Mouse (Mus musculus) naive thymus-derived CD4-positive, alpha-beta T cell, adult 2 months (primary cell): ENCODE results near the gene Brd9.
"Not testable (repeated sequence)": the region's sequence is repeated elsewhere in the genome, so short reads cannot be mapped to it uniquely, and the experiment has no call there.

Experiments used
- DNase-seq: peaks from one replicate; pipeline ENCODE4 v3.0.0-alpha.2; 2011; ENCODE audit warnings: low read depth

Gene Brd9

DNA sequence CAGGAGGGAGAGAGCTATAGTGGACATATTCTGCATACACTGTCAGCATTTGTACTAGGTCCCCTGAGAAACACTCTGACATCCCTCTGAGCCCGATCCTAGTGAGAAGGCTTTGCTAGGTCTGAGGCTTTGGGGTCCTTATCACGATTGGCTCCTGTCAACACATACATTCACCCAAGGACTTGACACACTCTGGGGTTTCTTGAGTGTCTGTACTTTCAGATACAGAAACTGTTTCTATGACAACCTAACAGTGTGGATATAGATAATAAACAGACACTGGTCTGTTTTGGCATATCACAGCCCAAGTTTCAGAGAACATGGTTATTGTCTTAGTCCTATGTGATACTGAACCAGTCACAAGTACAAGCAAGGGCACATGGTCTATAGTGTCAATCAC lies 53.1 kb downstream of the Brd9 start:
- no peak for DNase-seq

DNA sequence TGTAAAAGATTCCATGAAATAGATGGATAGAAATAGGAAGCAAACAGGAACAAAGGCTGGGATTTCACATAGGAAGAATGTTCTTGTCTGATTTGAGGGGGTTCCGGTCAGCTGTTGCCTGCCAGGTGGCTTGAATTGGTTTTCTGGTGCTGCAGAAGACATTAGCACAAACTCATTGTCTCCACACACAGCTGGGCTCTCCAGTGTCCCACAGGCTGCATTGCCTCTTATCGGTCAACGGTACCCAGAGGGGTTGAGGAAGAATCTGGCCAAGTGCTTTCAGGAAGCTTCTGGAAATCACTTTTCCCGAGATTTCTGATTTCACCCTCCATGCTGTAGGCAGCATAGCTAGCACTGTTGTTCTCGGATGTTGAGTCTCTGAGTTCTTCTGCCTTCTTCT lies 53.7 kb downstream of the Brd9 start:
- DNase-seq, result no peak

DNA sequence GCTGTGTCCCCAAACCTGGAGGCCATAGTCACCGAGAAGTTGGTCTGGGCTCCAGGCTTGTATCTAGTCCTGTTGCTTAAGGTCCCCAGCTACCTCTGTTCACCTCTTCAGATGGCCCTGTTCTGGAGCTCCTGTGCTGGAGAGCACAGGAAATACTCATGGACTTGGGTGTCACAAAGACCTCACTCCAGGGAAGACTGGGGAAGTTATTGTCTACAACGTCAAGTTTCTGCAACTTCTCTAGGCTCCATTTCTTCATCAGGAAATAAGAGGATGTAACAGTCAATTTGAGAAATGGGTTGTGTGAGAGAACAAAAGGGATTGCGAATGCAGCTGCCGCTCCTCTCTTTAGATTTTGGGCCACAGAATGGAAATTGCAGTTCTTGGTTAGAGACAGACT lies 58.8 kb downstream of the Brd9 start:
- no peak for DNase-seq

DNA sequence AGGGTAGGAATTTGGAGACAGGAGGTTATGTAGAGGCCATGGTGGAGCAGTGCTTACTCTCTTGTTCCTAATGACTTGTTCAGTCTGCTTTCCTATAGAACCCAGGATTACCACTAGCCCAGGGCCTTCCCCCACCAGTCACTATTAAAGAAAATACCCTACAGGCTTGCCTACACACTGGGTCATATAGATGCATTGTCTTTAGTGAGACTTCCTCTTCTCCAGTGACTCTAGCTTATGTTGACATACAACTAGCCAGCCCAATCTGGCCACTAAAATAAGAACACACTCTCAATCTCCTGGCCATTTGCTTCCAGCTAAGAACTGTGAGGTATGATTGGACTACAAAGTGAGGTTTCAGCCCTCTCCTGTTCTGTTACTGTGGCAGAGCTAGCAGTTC lies 62.9 kb downstream of the Brd9 start:
- no peak for DNase-seq

DNA sequence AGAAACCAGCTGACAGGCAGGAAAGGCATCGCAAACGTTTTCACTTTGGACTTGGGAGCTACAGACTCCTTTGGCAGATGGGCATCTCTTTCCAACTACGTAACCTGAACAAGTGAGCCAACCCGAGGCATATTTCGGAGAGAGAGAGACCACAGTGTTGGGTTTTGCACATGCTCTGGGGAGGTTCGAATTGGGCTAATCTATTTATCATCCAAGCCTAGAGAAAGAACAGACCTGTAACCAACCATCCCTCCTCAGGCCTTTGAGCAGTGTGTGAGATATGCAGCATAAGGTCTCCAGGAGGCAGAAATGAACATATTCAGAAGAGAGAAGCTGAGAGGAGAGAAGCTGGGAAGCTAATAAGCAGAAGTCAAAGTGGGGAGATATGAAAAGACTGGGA lies 63.4 kb downstream of the Brd9 start:
- DNase-seq, result no peak

DNA sequence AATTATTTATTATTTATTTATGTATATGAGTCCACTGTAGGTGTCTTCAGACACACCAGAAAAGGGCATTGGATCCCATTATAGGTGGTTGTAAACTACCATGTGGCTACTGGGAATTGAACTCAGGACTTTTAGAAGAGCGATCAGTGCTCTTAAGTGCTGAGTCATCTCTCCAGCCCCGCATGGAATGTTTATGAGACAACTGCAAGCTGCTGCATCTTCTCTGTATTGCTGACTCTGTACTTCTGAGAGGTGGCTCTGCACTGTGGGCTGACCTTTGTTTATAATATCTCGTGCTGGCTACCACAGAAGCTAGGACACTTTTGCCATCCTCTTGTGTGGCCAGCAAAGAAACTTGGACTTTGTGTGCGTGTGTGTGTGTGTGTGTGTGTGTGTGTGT lies 63.9 kb downstream of the Brd9 start:
- no peak for DNase-seq

DNA sequence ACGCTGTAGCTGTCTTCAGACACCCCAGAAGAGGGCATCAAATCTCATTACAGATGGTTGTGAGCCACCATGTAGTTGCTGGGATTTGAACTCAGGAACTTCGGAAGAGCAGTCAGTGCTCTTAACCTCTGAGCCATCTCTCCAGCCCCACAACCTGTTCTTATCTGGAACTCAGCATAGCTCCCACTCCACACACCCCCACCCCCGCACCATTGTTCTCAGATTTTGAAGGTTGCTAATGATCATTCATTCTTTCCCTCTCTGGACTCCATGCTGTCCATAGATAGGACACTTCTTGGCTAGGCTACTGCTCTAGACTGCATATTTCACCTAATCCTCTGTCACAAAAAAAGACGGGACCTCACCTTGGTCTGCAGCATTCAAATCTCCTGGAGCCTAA lies 69.3 kb downstream of the Brd9 start:
- not testable (repeated sequence) for DNase-seq

DNA sequence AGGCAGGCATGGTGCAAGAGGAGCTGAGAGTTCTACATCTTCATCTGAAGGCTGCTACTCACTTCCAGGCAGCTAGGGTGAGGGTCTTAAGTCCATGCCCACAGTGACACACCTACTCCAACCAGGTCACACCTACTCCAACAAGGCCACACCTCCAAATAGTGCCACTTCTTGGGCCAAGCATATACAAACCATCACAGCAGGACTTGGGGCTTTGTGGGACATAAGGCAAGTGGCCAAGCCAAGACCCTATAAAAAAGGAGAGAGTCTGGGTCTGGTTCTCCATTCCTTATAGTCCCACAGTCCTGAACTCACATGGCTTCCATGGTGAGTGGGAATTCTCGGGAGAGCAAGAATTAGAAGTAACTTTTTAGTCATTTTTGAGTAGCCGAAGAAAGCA lies 70.6 kb downstream of the Brd9 start:
- DNase-seq, result peak; percentile 7

DNA sequence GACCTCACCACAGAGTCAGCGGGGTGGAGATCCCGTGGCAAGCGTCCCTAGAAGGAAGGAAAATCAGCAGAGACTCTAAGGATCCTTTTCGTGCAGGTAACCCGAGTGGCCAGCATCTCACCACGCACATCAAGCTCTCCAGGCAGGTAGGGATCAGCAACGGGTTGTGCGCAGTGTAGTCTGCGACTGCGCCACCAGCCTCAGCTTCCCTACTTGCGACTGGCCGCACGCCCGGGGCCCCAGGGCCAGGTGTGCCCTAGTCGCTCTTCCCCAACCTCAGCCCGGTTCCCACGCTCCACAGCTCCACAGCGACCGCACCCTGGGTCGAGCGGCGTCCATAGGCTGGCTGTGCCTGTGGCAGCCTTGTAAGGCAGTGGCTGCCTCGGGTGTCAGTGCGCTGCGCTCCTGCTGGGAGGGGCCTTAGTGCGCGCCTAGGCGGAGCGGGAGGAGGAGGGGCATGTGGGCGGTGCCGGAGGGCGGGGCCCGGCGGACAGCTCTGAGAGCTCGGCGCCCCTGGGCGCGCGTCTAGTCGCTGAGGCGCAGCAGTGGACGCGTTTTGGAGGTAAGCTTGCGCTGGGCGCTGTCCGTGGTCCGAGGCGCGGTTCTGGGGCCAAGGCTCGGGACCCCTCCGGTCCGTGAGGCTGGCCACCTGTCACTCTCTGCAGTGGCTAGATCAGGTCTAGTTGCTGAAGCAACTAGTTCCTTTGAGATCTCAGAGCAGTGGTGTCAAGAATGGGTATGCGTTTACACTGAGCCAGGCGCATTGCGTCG lies 71.5 kb downstream of the Brd9 start, which contains the start of gene Tppp:
Gene Tppp, plus strand, starts transcription at position 460 of the 771 bp plus-strand sequence.
- DNase-seq, result peak; percentile 90

DNA sequence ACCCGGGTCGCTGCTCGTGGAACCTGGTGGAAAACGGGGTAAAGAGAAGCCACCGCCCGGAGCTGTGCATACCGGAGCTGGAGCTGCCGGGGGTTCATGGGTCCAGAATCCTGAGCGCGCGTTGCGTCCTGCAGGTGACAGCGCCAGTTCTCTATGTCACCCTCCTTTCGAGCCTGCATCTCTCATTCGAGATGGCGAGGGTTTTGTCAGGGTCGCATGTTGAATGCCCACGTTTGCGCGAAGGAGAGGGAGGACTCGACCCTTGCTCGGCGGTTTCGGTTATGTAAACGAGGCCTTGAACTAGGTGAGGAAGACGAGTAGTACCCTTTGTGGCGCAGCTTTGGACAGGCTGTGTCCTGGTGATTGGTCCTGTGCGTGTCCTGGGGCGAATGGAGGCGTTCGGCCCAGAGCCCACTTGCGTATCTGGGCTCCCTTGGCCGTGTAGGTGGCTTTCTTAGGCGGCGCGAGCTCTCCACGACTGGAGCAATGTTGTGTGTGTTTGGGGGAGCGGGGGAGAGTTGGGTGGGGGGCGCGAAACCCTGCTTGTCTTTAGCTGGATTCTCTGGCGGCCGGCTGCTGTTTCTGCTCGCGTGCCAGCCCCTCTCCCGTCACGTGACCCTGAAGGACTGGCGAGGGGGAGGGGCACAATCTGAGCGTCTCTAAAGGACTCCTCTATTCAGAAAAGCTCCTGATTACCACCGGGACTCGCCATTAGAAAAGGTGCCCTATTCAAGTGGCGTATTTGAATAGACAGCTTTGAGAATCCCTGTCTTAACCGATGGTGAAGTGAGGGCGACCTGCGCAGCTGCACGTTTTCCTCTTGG lies 72.4 kb downstream of the Brd9 start:
- peak; percentile 30 for DNase-seq
